Mouse (Mus musculus) MEL (cell line): ENCODE measurements around the gene Cabp4. TPM values are rescaled to one million over a fixed set of nuclear protein-coding genes. Genes with fewer than 3 reads are reported as not detected.

Experiments
- DNase-seq: peaks from one replicate; pipeline ENCODE4 v3.0.0; 2011; ENCODE audit warnings: low read depth, low spot score
- H3K27ac ChIP-seq: 2 replicates; pipeline ENCODE4 v1.5.1; 2012; ENCODE audit warnings: low read depth, mild to moderate bottlenecking, control low read depth, low read length, moderate library complexity; ENCODE audit not compliant: control insufficient read depth
- H3K27me3 ChIP-seq, 2 experiments: fragments of 150-350 bp in 1 of 2; sonication (generic) in 1 of 2; 2 replicates each; pipeline ENCODE4 v1.6.1; 2012; ENCODE audit warnings: low read length in 2 of 2, mild to moderate bottlenecking in 2 of 2, improper control_type of control experiment in 1 of 2, moderate library complexity in 1 of 2; ENCODE audit not compliant: insufficient read depth in 2 of 2, control insufficient read depth in 1 of 2
- H3K36me3 ChIP-seq, 2 experiments: 2 replicates each; pipeline ENCODE4 v1.6.1; 2012 to 2014; ENCODE audit warnings: low read length in 2 of 2, improper control_type of control experiment in 1 of 2, inconsistent platforms in 1 of 2, mild to moderate bottlenecking in 1 of 2; ENCODE audit not compliant: insufficient read depth in 2 of 2, control insufficient read depth in 1 of 2
- H3K4me1 ChIP-seq, 2 experiments: fragments of 150-350 bp in 1 of 2; sonication (generic) in 1 of 2; 2 replicates each; pipeline ENCODE4 v1.6.1; 2012; ENCODE audit warnings: low read length in 2 of 2, improper control_type of control experiment in 1 of 2, mild to moderate bottlenecking in 1 of 2; ENCODE audit not compliant: insufficient read depth in 2 of 2, control insufficient read depth in 1 of 2
- H3K4me3 ChIP-seq, 2 experiments: fragments of 150-350 bp in 1 of 2; sonication (generic) in 1 of 2; 2 replicates each; pipeline ENCODE4 v1.5.1; 2012; ENCODE audit warnings: low read depth in 2 of 2, low read length in 2 of 2, mild to moderate bottlenecking in 2 of 2, moderate library complexity in 2 of 2, control low read depth in 1 of 2, improper control_type of control experiment in 1 of 2; ENCODE audit not compliant: control insufficient read depth in 1 of 2, insufficient read depth in 1 of 2
- H3K79me2 ChIP-seq: 2 replicates; pipeline ENCODE4 v1.6.1; 2012; ENCODE audit warnings: mild to moderate bottlenecking, low read length, moderate library complexity; ENCODE audit not compliant: control insufficient read depth, poor library complexity, insufficient read depth
- H3K9ac ChIP-seq: 2 replicates; pipeline ENCODE4 v1.6.1; 2012; ENCODE audit warnings: low read depth, mild to moderate bottlenecking, control low read depth, low read length, moderate library complexity; ENCODE audit not compliant: control insufficient read depth, poor library complexity, severe bottlenecking
- H3K9me3 ChIP-seq: fragments of 150-350 bp; sonication (generic); replicated peaks from 2 replicates; pipeline ENCODE4 v1.6.1; 2012; ENCODE audit warnings: mild to moderate bottlenecking, low read length, improper control_type of control experiment, moderate library complexity; ENCODE audit not compliant: insufficient read depth
- CHD1 ChIP-seq: IDR thresholded peaks from 2 replicates; pipeline ENCODE4 v1.6.1; 2012; ENCODE audit warnings: low read depth, mild to moderate bottlenecking, inconsistent platforms, low read length, improper control_type of control experiment
- CHD2 ChIP-seq: IDR thresholded peaks from 2 replicates; pipeline ENCODE4 v1.6.1; 2011; ENCODE audit warnings: low read length, improper control_type of control experiment
- CTCF ChIP-seq, 3 experiments: IDR thresholded peaks in 2 of 3; conservative IDR thresholded peaks in 1 of 3; 2 replicates each; pipeline ENCODE4 v1.5.1; 2011 to 2012; ENCODE audit warnings: low read length in 3 of 3, low read depth in 2 of 3, mild to moderate bottlenecking in 2 of 3, improper control_type of control experiment in 1 of 3, inconsistent platforms in 1 of 3, mixed read lengths in 1 of 3, moderate library complexity in 1 of 3; ENCODE audit not compliant: control insufficient read depth in 1 of 3, insufficient read depth in 1 of 3, poor library complexity in 1 of 3, severe bottlenecking in 1 of 3
- E2F4 ChIP-seq: IDR thresholded peaks from 2 replicates; pipeline ENCODE4 v1.6.1; 2011; ENCODE audit warnings: low read depth, low read length, improper control_type of control experiment, borderline replicate concordance
- EP300 ChIP-seq, 2 experiments: IDR thresholded peaks; 2 replicates each; pipeline ENCODE4 v1.6.1; 2011; ENCODE audit warnings: improper control_type of control experiment in 2 of 2, low read length in 2 of 2, low read depth in 1 of 2, mild to moderate bottlenecking in 1 of 2
- ETS1 ChIP-seq: IDR thresholded peaks from 2 replicates; pipeline ENCODE4 v1.6.1; 2012; ENCODE audit warnings: low read depth, mild to moderate bottlenecking, inconsistent platforms, low read length, improper control_type of control experiment, moderate library complexity
- GATA1 ChIP-seq: IDR thresholded peaks from 2 replicates; pipeline ENCODE4 v1.6.1; 2011; ENCODE audit warnings: low read depth, low read length, improper control_type of control experiment
- MAFK ChIP-seq: IDR thresholded peaks from 2 replicates; pipeline ENCODE4 v1.6.1; 2011; ENCODE audit warnings: low read depth, mild to moderate bottlenecking, low read length, improper control_type of control experiment, borderline replicate concordance
- MAX ChIP-seq: IDR thresholded peaks from 2 replicates; pipeline ENCODE4 v1.6.1; 2011; ENCODE audit warnings: low read length, improper control_type of control experiment
- MYB ChIP-seq: IDR thresholded peaks from 2 replicates; pipeline ENCODE4 v1.6.1; 2011; ENCODE audit warnings: mild to moderate bottlenecking, low read depth, low read length, improper control_type of control experiment
- MYC ChIP-seq: IDR thresholded peaks from 2 replicates; pipeline ENCODE4 v1.6.1; 2011; ENCODE audit warnings: low read depth, mild to moderate bottlenecking, low read length, improper control_type of control experiment, moderate library complexity
- NELFE ChIP-seq: IDR thresholded peaks from 2 replicates; pipeline ENCODE4 v1.6.1; 2011; ENCODE audit warnings: low read depth, low read length, improper control_type of control experiment
- POLR2A ChIP-seq, 2 experiments: IDR thresholded peaks; 2 replicates each; pipeline ENCODE4 v1.6.1; 2011 to 2012; ENCODE audit warnings: low read length in 2 of 2, mild to moderate bottlenecking in 2 of 2, control low read depth in 1 of 2, improper control_type of control experiment in 1 of 2, low read depth in 1 of 2, moderate library complexity in 1 of 2; ENCODE audit not compliant: control insufficient read depth in 1 of 2, insufficient read depth in 1 of 2, poor library complexity in 1 of 2
- POLR2AphosphoS5 ChIP-seq: IDR thresholded peaks from 2 replicates; pipeline ENCODE4 v1.6.1; 2012; ENCODE audit warnings: low read depth, borderline replicate concordance, mild to moderate bottlenecking, inconsistent platforms, low read length, moderate library complexity, mixed read lengths
- RAD21 ChIP-seq: IDR thresholded peaks from 2 replicates; pipeline ENCODE4 v1.6.1; 2011; ENCODE audit warnings: mild to moderate bottlenecking, low read depth, low read length, improper control_type of control experiment
- TBP ChIP-seq: IDR thresholded peaks from 2 replicates; pipeline ENCODE4 v1.8.0; 2011; ENCODE audit warnings: low read depth, low read length, improper control_type of control experiment
- USF1 ChIP-seq: IDR thresholded peaks from 2 replicates; pipeline ENCODE4 v1.6.1; 2014; ENCODE audit warnings: low read depth, mild to moderate bottlenecking, inconsistent platforms, low read length, improper control_type of control experiment, moderate library complexity
- USF2 ChIP-seq, 2 experiments: IDR thresholded peaks; 2 replicates each; pipeline ENCODE4 v1.6.1; 2011 to 2012; ENCODE audit warnings: improper control_type of control experiment in 2 of 2, low read length in 2 of 2, borderline replicate concordance in 1 of 2, inconsistent platforms in 1 of 2, low read depth in 1 of 2, mild to moderate bottlenecking in 1 of 2; ENCODE audit not compliant: insufficient read depth in 1 of 2
- ZKSCAN1 ChIP-seq: IDR thresholded peaks from 2 replicates; pipeline ENCODE4 v1.6.1; 2012; ENCODE audit warnings: low read depth, mild to moderate bottlenecking, inconsistent platforms, low read length, improper control_type of control experiment, moderate library complexity
- polyA plus RNA-seq, 2 experiments: library from polyadenylated mRNA; stranded (reverse) in 1 of 2; unstranded in 1 of 2; fragments of >175 nt in 1 of 2; fragments of >200 nt in 1 of 2; gene quantifications; 2 replicates each; pipeline versions ENCODE4 v1.2.1 to v1.2.4; 2012; ENCODE audit warnings: low replicate concordance in 2 of 2, low read depth in 1 of 2; ENCODE audit not compliant: insufficient read length in 2 of 2, insufficient read depth in 1 of 2, missing spikeins in 1 of 2
- total RNA-seq: library from RNA; depleted of rRNA; stranded (reverse); fragments of 300-350 nt; gene quantifications from 2 replicates; pipeline ENCODE4 v1.2.3, GENCODE M21; 2012

Gene Cabp4
- total and polyA plus RNA-seq, 3 experiments = 0.08 to 0.24 TPM; not detected in 1

GRCm38 (mm10) chr19:4184976-4185975, 41.4 kb upstream of the Cabp4 start:
- H3K9me3 ChIP-seq = no peaks in the 10 kb centered on the region
- no peak overlapping the region for H3K9ac ChIP-seq
- no peak overlapping the region for H3K4me3 ChIP-seq
- no peaks in the 10 kb centered on the region for H3K79me2 ChIP-seq
- TF ChIP-seq RAD21 (no peak), MYB (no peak), NELFE (no peak), ZKSCAN1 (no peak), USF2 (IDR thresholded peaks at IDR 0.05; ENCODE audit: borderline replicate concordance in 1 of 2, insufficient read depth in 1 of 2, low read depth in 1 of 2, low read length in 2 of 2) (no peak), ETS1 (no peak), CHD2 (no peak), EP300 (IDR thresholded peaks at IDR 0.05; ENCODE audit: low read depth in 1 of 2, low read length in 2 of 2) (no peak), TBP (no peak), CTCF (IDR thresholded peaks at IDR 0.05 in 2 of 3, conservative IDR thresholded peaks at IDR 0.05 in 1 of 3; ENCODE audit: control insufficient read depth in 1 of 3, insufficient read depth in 1 of 3, low read depth in 2 of 3, low read length in 3 of 3, poor library complexity in 1 of 3, severe bottlenecking in 1 of 3) (no peak), USF1 (no peak), E2F4 (no peak), MAFK (no peak), POLR2A (IDR thresholded peaks at IDR 0.05; ENCODE audit: control insufficient read depth in 1 of 2, insufficient read depth in 1 of 2, low read depth in 1 of 2, low read length in 2 of 2, poor library complexity in 1 of 2) (no peak)
- H3K4me1 ChIP-seq = peaks cover 0 to 2% of the 10 kb centered on the region in 2 experiments; a peak in 2 of 4 replicates
- no peaks in the 10 kb centered on the region for H3K27me3 ChIP-seq
- no peak overlapping the region for H3K27ac ChIP-seq
- peaks cover 0 to 4% of the 10 kb centered on the region in 2 experiments; a peak in 2 of 4 replicates for H3K36me3 ChIP-seq
- no peak for DNase-seq

GRCm38 (mm10) chr19:4183689-4184088, 39.9 kb upstream of the Cabp4 start:
- Histone ChIP-seq H3K27me3 (no peaks in the 10 kb centered on the region), H3K4me1 (no peaks in the 10 kb centered on the region), H3K9ac (no peak overlapping the region), H3K9me3 (no peaks in the 10 kb centered on the region), H3K27ac (no peak overlapping the region), H3K36me3 (0 out of 4 replicates have a peak, but pooled peaks cover 0 to 2% of the 10 kb centered on the region in 2 experiments), H3K4me3 (no peak overlapping the region), H3K79me2 (no peaks in the 10 kb centered on the region)
- DNase-seq = no peak
- TF ChIP-seq GATA1 (no peak), USF1 (no peak), TBP (no peak), MAX (no peak), E2F4 (no peak), CHD1 (no peak), POLR2AphosphoS5 (no peak), RAD21 (no peak), MYC (no peak)
